Comparison of ENCODE assay signal across 13 mouse cellular contexts in genomic region chr10:57828649-57829048, GRCm38 (mm10). TPM values are rescaled to one million over a fixed set of nuclear protein-coding genes. Genes with fewer than 3 reads are reported as not detected.
DNase-seq lines count a peak whose midpoint lies in the region; ATAC-seq and TF ChIP-seq lines count a peak whose summit lies in the region.
"Had no signal": no experiment of that assay in that cellular context is flagged by ENCODE, and none has a peak within 500 bp of the region (broad histone marks: within the 10 kb centered on the region; RNA-seq: fewer than 3 reads in every experiment).

No protein-coding gene starts in this region.

- no peak overlapping the region for H3K4me3 ChIP-seq in CH12.LX (replicated peaks in 1 of 3; ENCODE audit: low read depth in 2 of 3, low read length in 2 of 3, poor library complexity in 1 of 3)
- H3K4me3 ChIP-seq in forebrain, embryonic 15.5 days: no peak overlapping the region
- H3K4me3 ChIP-seq in midbrain, embryonic 10.5 days: no peak overlapping the region
- H3K4me3 ChIP-seq in liver, embryonic 11.5 days (ENCODE audit: low read depth, low read length): no peak overlapping the region
- H3K4me3 ChIP-seq: heart, embryonic 15.5 days; limb, embryonic 12.5 days had no signal

- TF ChIP-seq CTCF in CH12.LX (conservative IDR thresholded peaks at IDR 0.05 in 1 of 2, IDR thresholded peaks at IDR 0.05 in 1 of 2; ENCODE audit: low read depth in 2 of 2, low read length in 2 of 2): no peak

- no peak overlapping the region for H3K9ac ChIP-seq in CH12.LX (ENCODE audit: insufficient read depth, low read depth)
- H3K9ac ChIP-seq in forebrain, embryonic 15.5 days (replicated peaks): no peak overlapping the region
- H3K9ac ChIP-seq in liver, embryonic 11.5 days (ENCODE audit: low read depth, low read length): no peak overlapping the region
- H3K9ac ChIP-seq: heart, embryonic 15.5 days; limb, embryonic 12.5 days had no signal

- in situ Hi-C loops in CH12.LX (cut with MboI; ENCODE audit: low pct_ligation_motif_present, low pct_unique_long_range_greater_than_20kb, low sequenced_read_pairs): no loop called here

- no peak overlapping the region for H3K27ac ChIP-seq in CH12.LX (ENCODE audit: insufficient read depth, low read depth)
- H3K27ac ChIP-seq in forebrain, embryonic 15.5 days (replicated peaks): peak overlapping the region; percentile 43; the same call in 1 of the 2 replicates
- peak overlapping the region; percentile 52 for H3K27ac ChIP-seq in midbrain, embryonic 10.5 days (replicated peaks)
- no peak overlapping the region for H3K27ac ChIP-seq in liver, embryonic 11.5 days (ENCODE audit: low read depth, low read length)
- H3K27ac ChIP-seq: heart, embryonic 15.5 days; limb, embryonic 12.5 days had no signal

- no peaks in the 10 kb centered on the region for H3K27me3 ChIP-seq in CH12.LX (replicated peaks)
- H3K27me3 ChIP-seq in forebrain, embryonic 15.5 days: no peaks in the 10 kb centered on the region
- H3K27me3 ChIP-seq in midbrain, embryonic 10.5 days (ENCODE audit: low read depth, poor library complexity, severe bottlenecking): peaks cover 81% of the 10 kb centered on the region
- no peaks in the 10 kb centered on the region for H3K27me3 ChIP-seq in liver, embryonic 11.5 days (replicated peaks; ENCODE audit: control insufficient read depth, insufficient read depth, low read length)
- H3K27me3 ChIP-seq: heart, embryonic 15.5 days; limb, embryonic 12.5 days had no signal

- no peaks in the 10 kb centered on the region; a peak in 2 of 4 replicates for H3K4me1 ChIP-seq in CH12.LX (ENCODE audit: control insufficient read depth in 1 of 2, insufficient read depth in 2 of 2)
- H3K4me1 ChIP-seq in forebrain, embryonic 15.5 days: 0 out of 2 replicates have a peak, but pooled peaks cover 8% of the 10 kb centered on the region
- H3K4me1 ChIP-seq in midbrain, embryonic 10.5 days: peaks cover 26% of the 10 kb centered on the region
- H3K4me1 ChIP-seq in liver, embryonic 11.5 days (replicated peaks; ENCODE audit: control insufficient read depth, insufficient read depth, low read length): no peaks in the 10 kb centered on the region
- H3K4me1 ChIP-seq: heart, embryonic 15.5 days; limb, embryonic 12.5 days had no signal

- peak overlapping the region; percentile 71 for H3K4me2 ChIP-seq in CH12.LX (ENCODE audit: insufficient read depth, low read depth, poor library complexity, severe bottlenecking)
- H3K4me2 ChIP-seq in forebrain, embryonic 15.5 days (replicated peaks): no peak overlapping the region
- H3K4me2 ChIP-seq in liver, embryonic 11.5 days: no peak overlapping the region
- H3K4me2 ChIP-seq: heart, embryonic 15.5 days; limb, embryonic 12.5 days had no signal

- dilution Hi-C loops in CH12.LX (cut with MboI; ENCODE audit: extremely low pct_ligation_motif_present, extremely low pct_unique_long_range_greater_than_20kb, low sequenced_read_pairs): no loop called here

- no peaks in the 10 kb centered on the region for H3K9me3 ChIP-seq in CH12.LX (replicated peaks; ENCODE audit: low read length)
- no peaks in the 10 kb centered on the region for H3K9me3 ChIP-seq in forebrain, embryonic 15.5 days
- no peaks in the 10 kb centered on the region for H3K9me3 ChIP-seq in midbrain, embryonic 10.5 days (replicated peaks)
- H3K9me3 ChIP-seq in liver, embryonic 11.5 days (ENCODE audit: control insufficient read depth, low read length): no peaks in the 10 kb centered on the region
- H3K9me3 ChIP-seq: heart, embryonic 15.5 days; limb, embryonic 12.5 days had no signal

- no peak for TF ChIP-seq POLR2A in CH12.LX (IDR thresholded peaks at IDR 0.05; ENCODE audit: low read depth, low read length)

- no peak for TF ChIP-seq EP300 in CH12.LX (IDR thresholded peaks at IDR 0.05; ENCODE audit: low read length)

- H3K36me3 ChIP-seq in CH12.LX (replicated peaks in 1 of 2; ENCODE audit: control insufficient read depth in 1 of 2, insufficient read depth in 1 of 2, low read length in 1 of 2): no peaks in the 10 kb centered on the region
- no peaks in the 10 kb centered on the region for H3K36me3 ChIP-seq in forebrain, embryonic 15.5 days
- H3K36me3 ChIP-seq in midbrain, embryonic 10.5 days: no peaks in the 10 kb centered on the region
- H3K36me3 ChIP-seq in liver, embryonic 11.5 days (ENCODE audit: control insufficient read depth, insufficient read depth, low read length): no peaks in the 10 kb centered on the region
- H3K36me3 ChIP-seq: heart, embryonic 15.5 days; limb, embryonic 12.5 days had no signal

- ATAC-seq in forebrain, embryonic 15.5 days (replicated peaks): peak; percentile 87
- no peak for ATAC-seq in liver, embryonic 11.5 days (replicated peaks; ENCODE audit: low FRiP score)
- ATAC-seq in erythroid progenitor cell, adult 5-6 weeks (replicated peaks; ENCODE audit: low FRiP score, poor library complexity, severe bottlenecking): no peak

- H3K79me2 ChIP-seq in CH12.LX (replicated peaks; ENCODE audit: control insufficient read depth, extremely low read depth, insufficient read depth, poor library complexity, severe bottlenecking): no peaks in the 10 kb centered on the region

- no peak for DNase-seq in CH12.LX (ENCODE audit: extremely low read depth)
- peak; percentile 17 for DNase-seq in ZHBTc4 (ENCODE audit: low read depth, low spot score)
- DNase-seq in midbrain, embryonic 10.5 days (ENCODE audit: low spot score): peak; percentile 51
- no peak for DNase-seq in thymus, postnatal 0 days (ENCODE audit: low spot score)
- DNase-seq in liver: no peak
- DNase-seq in liver, embryonic 11.5 days (ENCODE audit: low spot score): no peak
- DNase-seq: adrenal gland, postnatal 36 days; kidney, adult 11 months; thymus, adult 18-20 months had no signal

- WGBS in forebrain, embryonic 15.5 days: 8% methylated on average over 5 of the region's 5 CpGs
- WGBS in midbrain, embryonic 10.5 days: 35% methylated on average over 5 of the region's 5 CpGs
- WGBS in liver, embryonic 11.5 days: 77% methylated on average over 5 of the region's 5 CpGs

- no peak for TF ChIP-seq RAD21 in CH12.LX (IDR thresholded peaks at IDR 0.05; ENCODE audit: low read depth, low read length)

TF ChIP-seq in CH12.LX, 34 proteins besides CTCF, POLR2A, EP300 and RAD21:
- no peak for TF ChIP-seq ELF1 (IDR thresholded peaks at IDR 0.05; ENCODE audit: low read depth, low read length)
- no peak for TF ChIP-seq MXI1 (IDR thresholded peaks at IDR 0.05; ENCODE audit: low read depth, low read length)
- TF ChIP-seq CHD1 (IDR thresholded peaks at IDR 0.05; ENCODE audit: low read depth, low read length): no peak
- TF ChIP-seq MAX (IDR thresholded peaks at IDR 0.05; ENCODE audit: low read length): no peak
- TF ChIP-seq GABPA (IDR thresholded peaks at IDR 0.05; ENCODE audit: insufficient replicate concordance, low read depth, low read length): no peak
- no peak for TF ChIP-seq HCFC1 (IDR thresholded peaks at IDR 0.05; ENCODE audit: low read depth, low read length)
- no peak for TF ChIP-seq NELFE (IDR thresholded peaks at IDR 0.05; ENCODE audit: low read depth, low read length)
- no peak for TF ChIP-seq RCOR1 (conservative IDR thresholded peaks at IDR 0.05; ENCODE audit: low read depth, low read length)
- TF ChIP-seq SIN3A (IDR thresholded peaks at IDR 0.05; ENCODE audit: low read length): no peak
- no peak for TF ChIP-seq BHLHE40 (IDR thresholded peaks at IDR 0.05; ENCODE audit: low read depth, low read length)
- TF ChIP-seq ZMIZ1 (IDR thresholded peaks at IDR 0.05; ENCODE audit: low read depth, low read length): no peak
- no peak for TF ChIP-seq MEF2A (IDR thresholded peaks at IDR 0.05; ENCODE audit: borderline replicate concordance, low read depth, low read length)
- no peak for TF ChIP-seq SMC3 (IDR thresholded peaks at IDR 0.05; ENCODE audit: low read depth, low read length)
- TF ChIP-seq JUND (conservative IDR thresholded peaks at IDR 0.05; ENCODE audit: low read depth, low read length): no peak

RNA-seq across cellular contexts. Expression of gene Smpdl3a, which starts 34.5 kb away (rescaled TPM):
- total RNA-seq in CH12.LX (2012; rRNA removed) (not detected in 2 replicates), CH12.LX (2014; rRNA removed) (not detected in 2 replicates)
- not detected in 2 replicates for polyA plus RNA-seq in CH12.LX (2012; ENCODE audit: insufficient read length, low read depth)
- polyA plus RNA-seq in forebrain, embryonic 15.5 days (2015; fragmentation: Nextera tagmentation; extraction: Ambion mirVana): 13.1 and 15.9 TPM in 2 replicates
- polyA plus RNA-seq in midbrain, embryonic 10.5 days (2016; fragmentation: Nextera tagmentation; extraction: Ambion mirVana): 7.2 and 10.1 TPM in 2 replicates
- 27.2 and 29.3 TPM in 2 replicates for polyA plus RNA-seq in thymus, postnatal 0 days (2015; fragmentation: Nextera tagmentation; extraction: Ambion mirVana)
- polyA plus RNA-seq in liver, embryonic 11.5 days (2014; fragmentation: Nextera tagmentation; extraction: Ambion mirVana): 9.0 and 13.4 TPM in 2 replicates
- 58.0 and 58.7 TPM in 2 replicates for total RNA-seq in erythroid progenitor cell, adult 5-6 weeks (2015; ENCODE audit: low replicate concordance)
- 13.6 and 15.8 TPM in 2 replicates for total RNA-seq in erythroid progenitor cell, adult 5-6 weeks (2017; ENCODE audit: low replicate concordance)

RNA-seq across cellular contexts. Expression of gene Fabp7, which starts 44.0 kb away (rescaled TPM):
- total RNA-seq in CH12.LX (2012; rRNA removed) (not detected in 2 replicates), CH12.LX (2014; rRNA removed) (not detected in 2 replicates)
- polyA plus RNA-seq in CH12.LX (2012; ENCODE audit: insufficient read length, low read depth): not detected in 2 replicates
- 1,454 and 1,621 TPM in 2 replicates for polyA plus RNA-seq in forebrain, embryonic 15.5 days (2015; fragmentation: Nextera tagmentation; extraction: Ambion mirVana)
- 467 and 736 TPM in 2 replicates for polyA plus RNA-seq in midbrain, embryonic 10.5 days (2016; fragmentation: Nextera tagmentation; extraction: Ambion mirVana)
- polyA plus RNA-seq in thymus, postnatal 0 days (2015; fragmentation: Nextera tagmentation; extraction: Ambion mirVana): 0.99 and 1.5 TPM in 2 replicates
- 1.9 and 2.8 TPM in 2 replicates for polyA plus RNA-seq in liver, embryonic 11.5 days (2014; fragmentation: Nextera tagmentation; extraction: Ambion mirVana)
- total RNA-seq in erythroid progenitor cell, adult 5-6 weeks (2015; ENCODE audit: low replicate concordance): not detected in 2 replicates
- not detected in 2 replicates for total RNA-seq in erythroid progenitor cell, adult 5-6 weeks (2017; ENCODE audit: low replicate concordance)

Comparison
In these comparisons a context has a peak if more than half of its experiments do, and no peak if none do; other contexts are left out.
1. DNase-seq: peak in ZHBTc4 (single experiment) and midbrain, embryonic 10.5 days (single experiment); none in CH12.LX (single experiment), thymus, postnatal 0 days (single experiment), liver (single experiment) and liver, embryonic 11.5 days (single experiment).
2. H3K27ac ChIP-seq: peak in forebrain, embryonic 15.5 days (single experiment) and midbrain, embryonic 10.5 days (single experiment); none in CH12.LX (single experiment) and liver, embryonic 11.5 days (single experiment).
3. RNA of gene Fabp7, which starts 44.0 kb away (polyA plus RNA-seq): 1,454 to 1,621 TPM in forebrain, embryonic 15.5 days and 467 to 736 TPM in midbrain, embryonic 10.5 days; 1.9 to 2.8 TPM in liver, embryonic 11.5 days, 0.99 to 1.5 TPM in thymus, postnatal 0 days and not detected in CH12.LX; every median in the first group is over 100 times any median in the second.